Mouse (Mus musculus) hindbrain, embryonic 14.5 days (tissue): Measurements from ENCODE around the gene Tmem164. TPM values are rescaled to one million over a fixed set of nuclear protein-coding genes. Genes with fewer than 3 reads are reported as not detected.
A peak's percentile ranks its signal among the peaks of the same experiment; 100 is the strongest.

Experiments used
- ATAC-seq: fragments of 200-750 bp; cut with Nextera tagmentation; 2 replicates; pipeline ENCODE4 v1.8.0; 2017; ENCODE audit warnings: moderate number of reproducible peaks, mild to moderate bottlenecking, moderate TSS enrichment, moderate library complexity; ENCODE audit not compliant: low FRiP score
- DNase-seq: peaks from one replicate; pipeline ENCODE4 v3.0.0-alpha.2; 2015; ENCODE audit warnings: low spot score
- H3K27ac ChIP-seq: fragments of 300-500 bp; sonication (generic); 2 replicates; pipeline ENCODE4 v1.5.1; 2014; ENCODE audit warnings: mild to moderate bottlenecking, moderate library complexity
- H3K27me3 ChIP-seq: fragments of 300-500 bp; sonication (generic); 2 replicates; pipeline ENCODE4 v1.6.1; 2014; ENCODE audit warnings: mild to moderate bottlenecking, low read length, mixed read lengths; ENCODE audit not compliant: control insufficient read depth, insufficient read depth
- H3K36me3 ChIP-seq: fragments of 300-500 bp; sonication (generic); replicated peaks from 2 replicates; pipeline ENCODE4 v1.6.1; 2014; ENCODE audit not compliant: control insufficient read depth, insufficient read depth
- H3K4me1 ChIP-seq: fragments of 300-500 bp; sonication (generic); replicated peaks from 2 replicates; pipeline ENCODE4 v1.6.1; 2014; ENCODE audit warnings: antibody characterized with exemption, low read length, mixed read lengths; ENCODE audit not compliant: control insufficient read depth, insufficient read depth
- H3K4me2 ChIP-seq: fragments of 300-500 bp; sonication (generic); replicated peaks from 2 replicates; pipeline ENCODE4 v1.6.1; 2014; ENCODE audit warnings: mild to moderate bottlenecking, moderate library complexity
- H3K4me3 ChIP-seq: fragments of 300-500 bp; sonication (generic); replicated peaks from 2 replicates; pipeline ENCODE4 v1.5.1; 2014; ENCODE audit warnings: mild to moderate bottlenecking, low read length
- H3K9ac ChIP-seq: fragments of 300-500 bp; sonication (generic); 2 replicates; pipeline ENCODE4 v1.6.1; 2014
- H3K9me3 ChIP-seq: fragments of 300-500 bp; sonication (generic); 2 replicates; pipeline ENCODE4 v1.6.1; 2016; ENCODE audit warnings: low read length; ENCODE audit not compliant: control insufficient read depth
- WGBS: fragments of 180-500 bp; shearing (Covaris S2); extraction: QIAGEN DNeasy Blood & Tissue Kit; methylation state at CpG from one replicate; pipeline ENCODE4 v1.1.7; 2014; 5-methylcytosine and 5-hydroxymethylcytosine counted together
- polyA plus RNA-seq: library from polyadenylated mRNA; unstranded; fragments of >200 nt; fragmentation: Nextera tagmentation; extraction: Ambion mirVana; gene quantifications from 2 replicates; pipeline ENCODE4 v1.2.1, GENCODE M21; 2014

Tmem164 gene
- polyA plus RNA-seq, 1 experiment from 2014 or later, result 16.6 TPM

DNA sequence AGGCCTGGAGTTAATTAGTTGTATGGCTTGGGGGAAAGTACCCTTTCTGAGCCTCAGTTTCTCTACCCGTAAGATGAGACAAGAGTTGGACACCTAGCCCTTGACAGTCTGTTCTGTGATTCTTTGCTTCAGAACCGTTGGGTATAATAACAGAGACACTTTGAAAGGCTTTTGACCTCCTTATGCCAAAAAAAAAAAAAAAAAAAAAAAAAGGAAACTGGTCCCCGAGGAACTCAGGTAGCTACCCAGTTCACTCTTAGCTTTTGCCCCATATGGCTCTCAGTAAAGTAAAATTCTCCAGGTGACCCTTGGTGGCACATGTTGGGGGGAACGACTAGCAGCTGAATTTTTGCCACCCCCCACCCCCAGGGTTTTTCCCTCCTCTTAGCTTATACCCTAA is 3.5 kb downstream of the Tmem164 start:
- no peak overlapping the region for H3K27ac ChIP-seq
- H3K4me1 ChIP-seq, result peaks cover 23% of the 10 kb centered on the region
- 24% methylated on average over 4 of the region's 4 CpGs for WGBS
- ATAC-seq, result no peak
- H3K4me2 ChIP-seq, result peak overlapping the region; percentile 22
- H3K36me3 ChIP-seq, result no peaks in the 10 kb centered on the region
- no peak overlapping the region for H3K9ac ChIP-seq
- H3K27me3 ChIP-seq, result peaks cover 4% of the 10 kb centered on the region; the same call in 1 of the 2 replicates
- no peak for DNase-seq
- no peaks in the 10 kb centered on the region for H3K9me3 ChIP-seq
- H3K4me3 ChIP-seq, result no peak overlapping the region

DNA sequence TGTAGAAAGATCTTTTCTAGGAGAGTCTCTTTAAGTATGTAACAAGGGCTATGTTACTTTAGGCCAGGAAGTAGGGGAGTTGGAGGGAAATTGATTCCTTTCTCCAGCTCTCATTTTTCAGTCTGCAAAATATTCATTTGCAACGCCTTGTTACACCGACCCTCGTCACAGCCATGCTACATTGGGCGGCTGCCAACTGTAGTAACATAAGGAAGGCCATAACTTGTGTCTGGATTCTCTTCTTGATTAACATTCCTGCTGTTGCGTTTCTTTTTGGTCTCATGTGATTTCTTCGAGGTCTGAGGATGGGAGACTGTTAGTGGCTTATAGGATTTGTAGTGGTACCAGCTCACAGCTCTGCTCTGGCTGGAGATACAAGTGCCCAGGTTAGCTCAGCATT is 4.5 kb downstream of the Tmem164 start:
- 50% methylated on average over 6 of the region's 6 CpGs for WGBS
- H3K36me3 ChIP-seq, result no peaks in the 10 kb centered on the region
- H3K9me3 ChIP-seq, result no peaks in the 10 kb centered on the region
- H3K27ac ChIP-seq, result no peak overlapping the region
- H3K4me1 ChIP-seq, result peaks cover 23% of the 10 kb centered on the region
- H3K9ac ChIP-seq, result no peak overlapping the region
- H3K4me2 ChIP-seq, result 0 out of 2 replicates have a peak overlapping the region, but pooled peaks have one; percentile 22
- peaks cover 4% of the 10 kb centered on the region; the same call in 1 of the 2 replicates for H3K27me3 ChIP-seq
- no peak for DNase-seq
- no peak overlapping the region for H3K4me3 ChIP-seq
- ATAC-seq, result no peak

DNA sequence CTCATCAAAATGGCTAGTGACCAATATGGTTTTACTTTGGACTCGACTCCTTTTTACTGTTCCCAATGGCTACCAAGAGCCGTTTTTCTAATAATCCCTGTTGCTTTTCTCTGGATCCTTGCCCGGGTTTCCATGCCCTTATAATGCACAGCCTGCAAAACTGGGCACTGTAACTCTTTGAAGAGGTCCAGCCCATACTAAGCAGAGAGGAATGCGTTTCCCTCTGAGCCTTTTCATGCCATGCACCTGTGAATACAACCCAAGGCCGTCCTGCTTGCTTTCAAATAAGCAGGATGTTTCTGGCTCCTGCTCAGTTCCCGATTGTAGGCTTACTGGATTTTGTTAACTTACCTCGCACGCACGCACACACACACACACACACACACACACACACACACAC is 7.3 kb downstream of the Tmem164 start:
- H3K36me3 ChIP-seq, result no peaks in the 10 kb centered on the region
- no peak overlapping the region for H3K9ac ChIP-seq
- WGBS, result 76% methylated on average over 9 of the region's 9 CpGs
- H3K4me2 ChIP-seq, result no peak overlapping the region
- H3K9me3 ChIP-seq, result no peaks in the 10 kb centered on the region
- ATAC-seq (no peak), DNase-seq (no peak)
- no peak overlapping the region for H3K4me3 ChIP-seq
- H3K27me3 ChIP-seq, result no peaks in the 10 kb centered on the region; the same call in 1 of the 2 replicates
- H3K27ac ChIP-seq, result no peak overlapping the region
- H3K4me1 ChIP-seq, result peaks cover 11% of the 10 kb centered on the region

DNA sequence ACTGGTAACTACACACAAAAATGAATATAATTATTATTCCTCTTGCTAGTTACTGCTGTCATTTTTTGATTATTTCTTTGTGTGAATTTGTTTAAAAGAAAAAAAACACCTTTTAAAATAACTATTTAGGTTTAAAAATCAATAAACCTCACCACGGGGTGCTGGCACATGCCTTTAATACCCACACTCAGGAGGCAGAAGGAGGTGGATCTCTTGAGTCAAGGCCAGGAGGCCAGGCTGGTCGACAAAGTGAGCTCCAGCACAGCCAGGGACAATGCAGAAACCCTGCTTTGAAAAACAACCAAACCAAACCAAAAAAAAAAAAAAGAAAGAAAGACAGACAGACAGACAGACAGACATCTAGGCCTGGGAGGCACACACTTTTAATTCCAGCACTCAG is 12.1 kb downstream of the Tmem164 start:
- H3K4me2 ChIP-seq, result no peak overlapping the region
- 50% methylated on average over 2 of the region's 2 CpGs for WGBS
- H3K27ac ChIP-seq, result no peak overlapping the region
- peaks cover 6% of the 10 kb centered on the region; the same call in 1 of the 2 replicates for H3K27me3 ChIP-seq
- H3K9me3 ChIP-seq, result no peaks in the 10 kb centered on the region
- no peak for DNase-seq
- H3K9ac ChIP-seq, result no peak overlapping the region
- no peak overlapping the region for H3K4me3 ChIP-seq
- H3K36me3 ChIP-seq, result no peaks in the 10 kb centered on the region
- no peaks in the 10 kb centered on the region for H3K4me1 ChIP-seq
- ATAC-seq, result no peak

DNA sequence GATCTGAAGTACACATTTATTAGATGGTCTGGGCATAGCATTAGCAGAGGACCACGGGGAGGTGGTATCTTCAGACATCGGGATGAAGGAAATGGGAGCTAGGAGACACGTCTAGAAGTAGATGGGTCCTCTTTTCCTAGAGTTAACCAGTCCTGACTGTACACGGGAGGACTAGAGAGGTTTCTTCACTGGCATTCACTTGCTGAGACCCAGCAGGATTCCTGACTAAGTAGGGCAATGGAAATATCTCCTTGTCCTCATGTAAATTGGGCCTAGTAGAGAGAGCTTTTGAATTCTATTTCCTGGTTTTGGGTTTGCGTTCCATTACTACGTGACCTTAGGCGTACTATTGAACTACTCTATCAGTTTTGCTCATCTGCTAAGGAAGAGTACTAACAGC is 13.1 kb downstream of the Tmem164 start:
- Histone ChIP-seq H3K4me1 (no peaks in the 10 kb centered on the region), H3K4me3 (no peak overlapping the region), H3K27me3 (peaks cover 6% of the 10 kb centered on the region; the same call in 1 of the 2 replicates), H3K9ac (no peak overlapping the region), H3K36me3 (no peaks in the 10 kb centered on the region), H3K27ac (no peak overlapping the region), H3K9me3 (no peaks in the 10 kb centered on the region), H3K4me2 (no peak overlapping the region)
- ATAC-seq (no peak), DNase-seq (no peak)
- WGBS, result 83% methylated on average over 7 of the region's 7 CpGs

DNA sequence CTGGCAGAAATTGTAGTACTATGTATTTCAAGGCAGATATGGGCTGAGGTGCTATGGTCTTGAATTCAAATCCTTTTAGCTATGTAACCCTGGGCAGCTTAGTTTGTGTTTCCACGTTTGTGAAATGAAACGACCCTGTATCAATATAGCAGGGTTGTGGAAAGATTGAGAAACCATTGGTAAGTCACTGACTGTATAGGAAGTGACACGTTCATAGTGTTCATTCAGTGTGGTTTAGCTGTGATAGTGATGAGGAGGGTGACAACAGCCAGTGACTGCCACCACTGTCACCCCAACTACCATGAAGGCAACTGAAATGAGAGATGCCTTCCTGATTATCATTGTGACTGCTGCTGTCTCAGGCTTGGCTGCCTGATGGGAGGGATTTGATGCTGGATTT is 13.7 kb downstream of the Tmem164 start:
- no peak for ATAC-seq
- WGBS, result 91% methylated on average over 3 of the region's 3 CpGs

DNA sequence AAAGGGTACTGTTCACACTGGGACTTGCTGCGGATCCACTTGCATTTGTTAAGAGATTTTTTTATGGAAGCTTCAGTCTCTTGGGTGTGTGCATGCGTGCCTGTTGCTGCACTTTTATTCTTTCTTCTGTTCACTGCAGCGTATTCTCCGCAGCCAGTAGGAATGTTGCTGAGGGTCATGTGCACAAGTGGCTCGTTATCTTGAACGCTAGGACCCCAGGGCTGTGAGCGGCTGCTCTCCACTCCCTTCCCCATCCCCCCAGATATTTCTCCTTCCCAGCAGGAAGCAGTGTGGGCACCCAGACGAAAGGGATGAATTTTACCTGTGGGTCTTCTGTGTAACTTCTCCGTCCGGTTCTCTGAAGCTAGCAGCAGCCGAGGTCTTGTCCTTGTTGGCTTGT is 15.6 kb downstream of the Tmem164 start:
- ATAC-seq (no peak), DNase-seq (no peak)
- 81% methylated on average over 11 of the region's 11 CpGs for WGBS
- H3K27ac ChIP-seq, result no peak overlapping the region
- peaks cover 6% of the 10 kb centered on the region; the same call in 1 of the 2 replicates for H3K27me3 ChIP-seq
- H3K9ac ChIP-seq, result no peak overlapping the region
- H3K9me3 ChIP-seq, result no peaks in the 10 kb centered on the region
- peaks cover under 1% of the 10 kb centered on the region; the same call in 1 of the 2 replicates for H3K4me1 ChIP-seq
- H3K4me3 ChIP-seq, result no peak overlapping the region
- no peak overlapping the region for H3K4me2 ChIP-seq
- no peaks in the 10 kb centered on the region for H3K36me3 ChIP-seq

More for the DNA sequence above, 13.7 kb downstream of the Tmem164 start:
- Histone ChIP-seq H3K4me1 (no peaks in the 10 kb centered on the region), H3K9me3 (no peaks in the 10 kb centered on the region), H3K9ac (no peak overlapping the region), H3K27me3 (peaks cover 6% of the 10 kb centered on the region; the same call in 1 of the 2 replicates), H3K4me3 (no peak overlapping the region), H3K4me2 (no peak overlapping the region), H3K36me3 (no peaks in the 10 kb centered on the region), H3K27ac (no peak overlapping the region)
- no peak for DNase-seq

DNA sequence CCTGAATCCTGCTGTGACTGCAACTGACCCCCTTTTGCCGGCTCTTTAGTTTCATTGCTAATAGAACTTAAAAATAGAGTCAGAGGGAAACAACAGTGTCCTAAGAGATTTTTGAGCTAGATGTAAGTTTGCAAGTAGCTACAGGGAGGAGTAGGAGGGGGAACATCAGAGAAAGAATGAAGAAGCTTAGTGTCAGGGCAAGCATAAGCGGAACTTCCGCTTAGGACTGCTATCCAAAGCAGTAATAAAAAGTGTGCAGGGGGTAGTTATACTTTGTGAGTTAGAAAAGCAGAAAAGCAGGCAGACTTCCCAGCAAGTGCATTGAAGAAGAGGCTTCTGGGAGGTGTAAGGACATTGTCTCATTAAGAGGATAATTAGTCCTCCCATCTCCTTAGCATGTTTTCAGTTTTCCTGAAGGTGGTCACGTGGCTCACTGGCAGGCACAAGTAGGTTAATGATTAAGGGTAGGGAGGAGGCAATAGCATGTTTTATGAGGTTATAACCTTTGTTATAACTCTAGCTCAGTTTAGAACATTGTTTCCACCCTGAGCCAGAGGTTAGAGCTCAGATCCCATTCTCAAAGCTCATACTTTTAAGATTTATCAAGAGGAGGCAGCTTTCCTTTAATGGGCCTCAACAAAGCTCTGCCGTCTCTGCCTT is 16.5 kb downstream of the Tmem164 start:
- Histone ChIP-seq H3K36me3 (no peaks in the 10 kb centered on the region), H3K4me3 (no peak overlapping the region), H3K4me1 (peaks cover 4% of the 10 kb centered on the region; the same call in 1 of the 2 replicates), H3K27ac (no peak overlapping the region), H3K9me3 (no peaks in the 10 kb centered on the region), H3K27me3 (peaks cover 6% of the 10 kb centered on the region; the same call in 1 of the 2 replicates), H3K9ac (no peak overlapping the region), H3K4me2 (no peak overlapping the region)
- ATAC-seq (no peak), DNase-seq (no peak)
- 76% methylated on average over 5 of the region's 5 CpGs for WGBS

DNA sequence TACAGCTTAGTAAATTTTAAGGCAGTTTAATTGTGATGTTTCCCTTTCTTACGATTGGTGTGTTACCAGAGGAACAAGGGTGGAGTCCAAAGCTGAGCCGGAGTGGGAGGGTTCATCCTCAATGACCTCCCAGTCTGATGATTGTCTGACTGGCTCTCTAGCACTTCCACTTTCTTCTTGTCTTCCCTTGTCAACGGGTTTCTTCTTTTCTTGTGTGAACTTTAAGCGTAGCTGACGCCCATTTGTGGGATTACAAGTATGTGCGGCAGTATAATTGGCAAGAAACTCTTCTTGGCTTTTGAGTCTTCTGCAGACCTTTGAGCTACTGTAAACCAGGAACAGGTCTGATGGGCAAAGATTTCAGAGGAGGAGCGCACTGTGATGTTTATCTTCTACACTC is 17.0 kb downstream of the Tmem164 start:
- Histone ChIP-seq H3K4me2 (no peak overlapping the region), H3K27ac (no peak overlapping the region), H3K9me3 (no peaks in the 10 kb centered on the region), H3K36me3 (no peaks in the 10 kb centered on the region), H3K27me3 (peaks cover 6% of the 10 kb centered on the region; the same call in 1 of the 2 replicates), H3K4me3 (no peak overlapping the region), H3K4me1 (peaks cover 4% of the 10 kb centered on the region; the same call in 1 of the 2 replicates), H3K9ac (no peak overlapping the region)
- WGBS, result 86% methylated on average over 7 of the region's 7 CpGs
- no peak for ATAC-seq
- DNase-seq, result no peak
